Mouse (Mus musculus) ovary, adult 18-20 months (tissue): ENCODE data around the gene Pcp4l1.
"Not testable (repeated sequence)": the region's sequence is repeated elsewhere in the genome, so short reads cannot be mapped to it uniquely, and the experiment has no call there.

ENCODE experiments used
- DNase-seq: peaks from one replicate; pipeline ENCODE4 v3.0.0; 2022; ENCODE audit warnings: low spot score, mixed read lengths

Gene Pcp4l1

GRCm38 (mm10) chr1:171137486-171138155 lies 58.4 kb downstream of the Pcp4l1 start:
- not testable (repeated sequence) for DNase-seq

DNA sequence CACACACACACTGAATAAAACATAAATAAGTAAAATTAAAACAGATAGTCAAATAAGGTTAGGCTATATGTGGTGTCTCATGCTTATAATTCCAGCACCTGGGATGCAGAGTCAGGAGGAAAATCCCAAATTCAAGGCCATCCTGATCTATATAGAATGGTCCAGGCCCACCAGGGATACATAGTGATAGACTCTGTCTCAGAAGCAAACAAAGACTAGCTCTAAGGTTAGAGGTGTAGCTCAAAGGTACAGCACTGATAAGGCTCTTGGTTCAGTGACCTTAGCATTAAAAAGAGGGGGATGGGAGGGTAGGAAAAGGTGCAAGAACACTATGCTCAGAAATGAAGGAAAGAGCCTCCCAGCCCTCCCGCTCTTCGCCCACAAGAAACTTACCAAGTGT lies 60.5 kb downstream of the Pcp4l1 start:
- no peak for DNase-seq

- no peak for DNase-seq
These were observed 65.1 kb downstream of the Pcp4l1 start for GRCm38 (mm10) chr1:171130971-171131370.

- DNase-seq = no peak
These were observed 66.8 kb downstream of the Pcp4l1 start for GRCm38 (mm10) chr1:171129251-171129650.

GRCm38 (mm10) chr1:171124398-171124797 lies 71.7 kb downstream of the Pcp4l1 start:
- DNase-seq = no peak
